Mouse (Mus musculus): ENCODE measurements at regions not wholly inside any gene's neighbourhood (a gene's known extent, or its start where the extent isn't known, plus 50 kb on each side); places are given as distances from the start of the nearest gene placed in this dataset.
A peak's percentile ranks its signal among the peaks of the same experiment; 100 is the strongest.

DNA sequence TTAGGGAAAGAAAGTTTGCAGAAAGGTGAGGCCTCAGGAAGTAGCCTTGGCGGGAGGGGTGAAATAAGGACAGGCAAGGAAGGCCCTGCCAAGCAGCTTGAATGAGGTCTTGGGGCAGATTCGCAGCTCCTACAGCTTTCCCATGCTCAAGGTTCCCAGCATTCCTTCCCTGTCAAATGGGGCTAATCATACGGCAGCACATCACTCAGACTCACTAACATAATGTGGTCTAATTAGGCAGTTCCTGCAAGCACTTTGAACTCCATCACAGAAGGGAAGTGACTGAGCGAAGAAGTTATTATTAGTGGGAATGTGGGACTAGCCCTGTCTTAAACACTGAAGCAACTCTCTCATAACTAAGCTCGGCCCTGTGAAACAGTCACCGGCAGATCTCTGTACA is 87.1 kb upstream of the Gm10260 start:
- DNase-seq (ENCODE audit: low read depth, low spot score): no peak

DNA sequence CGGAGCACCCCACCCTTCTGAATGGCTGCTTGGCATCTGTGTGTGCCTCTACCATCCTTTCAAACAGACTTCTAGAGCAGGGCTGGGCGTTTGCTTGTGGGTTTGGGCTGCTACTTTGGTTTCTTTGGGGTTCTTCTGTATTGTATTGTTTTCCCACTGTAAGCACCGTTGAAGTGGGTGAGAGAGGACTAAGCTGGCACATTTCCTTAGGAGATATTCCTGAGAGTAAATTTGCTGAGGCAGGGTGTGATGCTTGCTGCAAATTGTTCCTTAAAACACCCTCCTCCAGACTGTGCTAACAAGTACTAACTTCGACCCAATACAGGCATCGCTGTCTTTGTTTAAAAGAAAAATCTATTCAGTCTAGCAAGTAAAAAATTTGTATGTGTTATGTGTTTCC is 84.7 kb upstream of the Gm10260 start:
- no peak for DNase-seq (ENCODE audit: low read depth, low spot score)

DNA sequence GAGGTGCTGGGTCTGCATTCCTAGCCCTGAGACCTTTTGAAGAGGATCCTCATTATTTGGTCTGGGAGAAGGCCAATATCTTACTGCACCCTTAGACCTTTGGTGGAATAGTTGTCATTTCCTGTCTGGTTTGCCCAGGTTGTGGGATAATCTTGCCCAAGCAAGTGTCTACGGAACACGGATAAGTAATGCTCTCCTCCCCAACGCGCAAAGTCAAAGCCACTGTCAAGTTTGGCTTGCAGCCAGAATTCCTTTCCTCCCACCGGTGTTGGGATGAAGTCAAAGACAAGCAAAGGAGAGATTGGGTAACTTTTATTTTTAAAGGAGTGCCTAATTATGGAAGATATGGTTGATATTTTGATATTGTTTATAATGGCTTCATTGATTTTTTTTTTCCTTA is 82.4 kb upstream of the Gm10260 start:
- no peak for DNase-seq (ENCODE audit: low read depth, low spot score)

DNA sequence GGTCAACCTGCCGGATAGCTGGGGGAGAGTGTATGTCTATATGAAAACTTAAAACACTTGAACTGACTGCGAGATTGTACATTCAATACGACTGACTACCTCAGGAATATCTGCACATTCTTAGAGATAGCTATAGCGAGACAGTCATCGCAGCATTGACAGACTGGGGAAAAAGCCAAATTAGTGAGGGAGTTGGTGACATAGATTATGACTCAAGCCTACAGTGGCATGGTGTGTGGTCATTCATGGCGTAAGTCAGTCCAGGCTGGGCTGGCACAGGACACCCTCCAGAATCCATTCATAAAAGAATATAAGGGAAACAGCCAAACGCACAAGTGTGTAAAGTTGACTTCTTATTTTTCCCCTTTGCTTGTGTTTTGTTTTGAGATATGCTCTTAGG is 81.1 kb upstream of the Gm10260 start:
- DNase-seq (ENCODE audit: low read depth, low spot score): no peak

DNA sequence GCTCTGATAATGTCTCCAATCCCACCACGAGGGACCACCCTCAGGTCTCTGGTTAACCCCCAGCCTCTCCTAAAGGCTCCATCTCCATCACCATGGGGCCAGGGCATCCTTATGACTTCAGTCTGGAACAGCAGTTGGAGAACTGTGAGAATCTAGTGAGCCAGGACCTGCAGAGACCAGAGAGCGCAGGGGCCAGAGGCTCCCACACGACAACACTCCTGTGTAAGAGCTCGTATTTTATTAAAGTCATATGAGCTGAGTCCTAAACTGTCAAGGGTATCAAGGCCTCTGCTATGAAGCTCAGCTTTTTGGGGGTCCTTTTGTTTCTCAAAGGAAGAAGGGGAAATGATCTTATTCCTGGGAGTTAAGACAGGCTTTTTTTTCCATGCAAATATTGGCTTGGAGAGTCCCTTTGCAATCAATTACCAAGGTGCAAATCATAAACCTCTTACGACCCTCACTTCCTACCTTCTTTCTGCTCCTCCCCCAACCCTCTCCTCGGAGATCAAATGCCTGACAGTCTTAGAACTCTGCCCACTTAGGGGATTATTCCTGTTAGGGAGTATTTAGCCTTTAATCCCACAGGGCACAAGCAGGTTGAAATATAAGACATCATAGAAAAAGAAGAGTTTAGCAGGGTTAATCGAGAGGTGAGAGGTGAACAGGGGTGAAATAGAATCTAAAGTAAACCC is 79.3 kb upstream of the Gm10260 start:
- no peak for DNase-seq (ENCODE audit: low read depth, low spot score)

DNA sequence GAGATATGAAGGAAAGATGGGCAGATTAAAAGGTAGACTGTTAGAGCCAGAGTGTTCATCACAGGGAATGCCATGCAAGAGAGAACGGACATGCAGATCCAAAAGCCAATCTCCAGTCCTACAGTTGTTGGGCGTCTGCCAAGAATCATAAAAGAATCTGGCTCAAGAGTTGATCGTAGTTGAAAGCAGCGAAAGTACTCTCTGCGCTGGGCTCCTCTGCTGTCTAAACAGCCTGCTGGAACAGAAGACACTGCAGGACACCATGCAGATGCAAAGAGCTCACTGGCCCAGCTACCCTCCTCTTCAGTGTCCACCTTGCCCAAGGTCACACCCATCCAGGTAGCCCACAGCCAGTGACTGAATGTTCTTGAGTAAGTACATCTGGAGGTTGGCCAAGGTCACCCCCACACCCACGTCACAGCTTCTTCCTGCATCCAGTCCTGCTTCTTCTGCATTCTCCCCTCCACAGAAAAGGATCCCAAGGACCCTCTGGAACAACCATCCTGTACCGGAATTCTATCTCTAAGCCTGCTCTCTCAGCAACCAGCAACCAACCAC is 77.1 kb upstream of the Gm10260 start:
- DNase-seq (ENCODE audit: low read depth, low spot score): peak; percentile 35

DNA sequence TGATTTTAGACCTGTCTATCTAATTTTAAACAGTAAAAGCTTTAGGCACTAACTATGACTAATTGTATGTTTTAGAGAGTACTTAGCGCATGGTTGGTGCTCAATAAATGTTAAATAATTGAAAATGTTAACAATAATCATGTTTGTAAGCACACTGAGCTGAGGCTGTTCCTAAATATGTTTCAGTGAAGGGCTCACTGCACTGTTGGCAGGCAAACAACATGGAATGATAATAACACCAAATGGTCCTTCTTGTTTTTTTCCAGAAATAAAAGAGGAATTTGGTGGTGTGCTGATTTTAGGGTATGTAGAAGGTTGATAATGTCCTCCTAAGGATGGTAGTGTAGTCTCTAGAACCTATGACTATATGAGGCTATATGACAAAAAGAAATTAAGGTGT is 72.0 kb upstream of the Gm10260 start:
- DNase-seq (ENCODE audit: low read depth, low spot score): no peak

DNA sequence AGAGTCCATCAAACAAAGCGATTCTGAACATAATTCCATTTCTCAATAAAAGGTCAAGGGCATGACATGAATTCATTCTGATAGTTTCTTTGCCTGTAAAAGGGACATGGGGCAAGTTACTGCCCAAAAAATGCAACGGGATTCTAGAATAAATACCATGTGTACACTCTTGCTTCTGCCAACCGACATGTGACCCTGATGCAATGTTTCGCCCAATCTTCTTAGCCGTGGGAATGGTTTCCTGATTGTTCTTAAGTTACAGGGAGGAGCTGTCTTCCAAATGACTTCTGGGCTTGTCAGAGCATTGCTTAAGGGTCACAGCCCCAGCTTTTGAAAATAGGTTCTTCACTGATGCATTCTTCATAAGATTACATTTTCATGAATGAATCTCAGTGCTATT is 71.4 kb upstream of the Gm10260 start:
- no peak for DNase-seq (ENCODE audit: low read depth, low spot score)

DNA sequence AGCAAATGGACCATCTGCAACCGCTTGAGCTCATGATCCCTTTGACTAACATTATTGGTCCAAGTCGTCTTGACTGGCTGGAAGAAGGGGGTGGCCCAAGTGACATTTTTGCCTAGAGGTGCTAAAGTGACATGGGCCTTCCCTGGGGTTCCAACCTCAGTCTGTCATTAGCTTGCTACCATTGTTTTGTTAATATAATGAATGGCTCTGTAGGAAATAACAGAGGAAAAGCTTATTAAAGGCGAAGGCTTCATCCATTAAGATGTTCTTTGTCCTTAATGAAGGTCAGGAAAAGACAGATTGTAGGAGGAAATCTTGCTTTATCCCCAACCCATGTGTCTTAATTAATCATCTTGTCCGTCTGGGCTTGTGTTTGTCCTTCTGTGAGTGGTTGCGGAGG is 69.1 kb upstream of the Gm10260 start:
- DNase-seq (ENCODE audit: low read depth, low spot score): no peak

DNA sequence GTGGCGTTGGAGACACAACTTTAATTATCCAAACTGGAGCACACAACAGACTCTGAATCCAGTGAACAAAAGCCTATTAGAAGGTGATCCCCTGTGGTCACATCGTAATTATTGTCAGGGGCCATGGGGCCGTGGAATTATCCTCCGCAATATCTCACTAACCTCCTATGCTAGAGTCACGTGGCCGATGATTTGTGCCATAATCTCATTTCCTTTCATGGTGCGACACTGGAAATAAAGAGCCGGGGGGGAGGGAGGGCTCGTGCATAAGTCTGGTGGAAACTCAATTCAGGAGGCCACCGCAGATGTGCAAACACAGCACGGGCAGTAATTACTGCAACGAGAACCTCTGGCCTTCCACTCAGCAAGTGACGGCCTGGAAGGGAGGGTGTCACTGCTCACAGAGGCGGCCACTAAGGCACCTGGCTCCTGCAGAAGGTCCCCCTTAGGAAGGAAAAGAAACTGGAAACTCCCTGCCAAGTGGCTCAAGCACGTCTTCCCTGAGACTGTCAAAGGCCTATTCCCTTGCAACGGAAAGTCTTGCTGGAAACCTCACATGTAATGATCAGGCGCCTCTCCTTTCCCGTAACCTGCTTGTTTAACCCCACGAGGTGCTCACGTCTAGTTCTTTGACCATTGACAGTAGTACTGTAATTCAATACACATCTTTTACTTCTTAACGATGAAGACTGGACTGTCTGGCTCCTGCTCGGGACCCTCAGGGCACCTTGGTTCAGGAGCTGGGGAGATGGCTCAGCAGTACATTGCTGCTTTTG is 65.6 kb upstream of the Gm10260 start:
- no peak for DNase-seq (ENCODE audit: low read depth, low spot score)

DNA sequence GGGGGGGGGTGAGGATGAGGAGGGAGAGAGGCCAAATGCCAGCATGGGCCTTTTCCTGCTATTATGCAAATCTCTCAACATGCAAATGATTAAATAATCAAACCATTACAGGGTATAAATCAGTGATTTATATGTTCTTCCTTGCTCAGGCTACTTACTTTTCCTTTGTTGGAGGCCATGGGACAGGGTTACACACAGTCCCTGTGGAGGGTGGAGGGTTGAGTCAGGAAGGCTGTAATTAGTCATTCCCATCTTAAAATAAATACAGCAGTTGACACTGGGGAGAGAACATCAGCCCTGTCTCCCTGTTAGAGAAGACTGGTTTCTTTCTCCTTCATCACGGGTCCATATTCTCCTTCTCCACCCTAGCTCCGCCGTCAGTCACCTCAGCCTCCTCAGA is 64.9 kb upstream of the Gm10260 start:
- no peak for DNase-seq (ENCODE audit: low read depth, low spot score)

DNA sequence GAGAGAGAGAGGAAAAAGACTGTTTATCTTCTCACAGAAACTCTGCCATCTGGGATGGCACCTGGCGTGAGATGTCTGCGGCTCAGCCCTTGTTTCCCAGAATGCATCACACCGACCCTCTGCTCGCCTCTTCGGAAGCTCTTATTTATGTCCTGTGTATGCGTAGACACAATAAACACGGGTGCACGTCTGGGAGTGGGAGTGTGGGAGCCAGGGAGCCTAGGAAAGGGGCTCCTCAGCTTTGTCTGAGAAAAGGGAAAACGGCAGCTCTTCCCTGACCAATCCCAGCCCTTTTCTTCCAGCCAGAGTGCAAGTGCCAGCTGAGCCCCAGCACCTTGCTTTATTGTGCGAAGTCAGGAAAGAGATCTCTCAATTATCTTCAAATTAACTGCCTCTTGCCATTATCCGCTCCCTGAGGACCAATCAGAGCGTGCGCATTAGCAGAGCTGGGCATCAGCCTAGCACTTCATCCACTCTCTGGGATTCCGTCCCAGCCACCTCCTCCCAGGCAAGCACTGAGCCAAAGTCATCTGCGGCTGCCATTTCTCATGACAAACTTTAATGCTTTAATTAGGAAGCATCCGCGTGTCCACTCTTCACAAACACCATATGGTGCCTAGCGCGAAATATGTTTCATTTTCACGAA is 63.8 kb upstream of the Gm10260 start:
- DNase-seq (ENCODE audit: low read depth, low spot score): no peak

DNA sequence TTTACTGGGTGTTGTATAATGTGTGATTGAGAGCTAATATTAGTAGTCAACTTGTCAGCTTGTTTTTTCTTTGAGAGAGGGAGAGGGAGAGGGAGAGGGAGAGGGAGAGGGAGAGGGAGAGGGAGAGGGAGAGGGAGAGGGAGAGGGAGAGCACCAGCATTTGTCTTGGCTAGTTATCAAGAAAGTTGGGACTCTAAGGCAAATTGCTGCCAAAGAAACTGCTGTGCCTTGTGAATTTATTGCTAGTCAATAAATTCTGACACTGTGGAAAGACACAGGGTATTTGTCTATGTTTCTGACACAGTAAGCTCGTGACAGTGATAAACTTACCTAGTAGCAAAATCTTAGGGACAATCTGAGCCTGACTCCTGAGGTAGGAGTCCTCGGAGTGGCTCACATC is 61.2 kb upstream of the Gm10260 start:
- no peak for DNase-seq (ENCODE audit: low read depth, low spot score)

DNA sequence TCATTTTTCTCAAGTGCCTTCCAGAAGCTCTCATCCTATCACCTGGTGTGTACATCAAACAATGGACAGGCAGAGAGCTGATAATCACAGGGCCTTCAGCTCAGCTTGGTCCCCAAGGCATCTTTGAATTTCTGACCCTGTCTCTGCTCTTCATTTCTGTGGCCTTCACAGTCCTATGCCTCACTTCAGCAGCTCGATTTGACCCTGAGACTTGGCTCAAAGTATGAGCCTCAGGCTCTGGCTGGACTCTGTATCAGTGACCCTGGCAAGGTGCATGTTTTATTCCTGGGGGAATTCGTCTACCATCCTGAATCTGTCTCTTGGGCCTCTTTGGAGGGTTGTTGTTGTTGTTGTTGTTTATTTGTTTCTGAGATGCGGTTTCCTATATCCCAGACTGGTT is 60.6 kb upstream of the Gm10260 start:
- no peak for DNase-seq (ENCODE audit: low read depth, low spot score)

DNA sequence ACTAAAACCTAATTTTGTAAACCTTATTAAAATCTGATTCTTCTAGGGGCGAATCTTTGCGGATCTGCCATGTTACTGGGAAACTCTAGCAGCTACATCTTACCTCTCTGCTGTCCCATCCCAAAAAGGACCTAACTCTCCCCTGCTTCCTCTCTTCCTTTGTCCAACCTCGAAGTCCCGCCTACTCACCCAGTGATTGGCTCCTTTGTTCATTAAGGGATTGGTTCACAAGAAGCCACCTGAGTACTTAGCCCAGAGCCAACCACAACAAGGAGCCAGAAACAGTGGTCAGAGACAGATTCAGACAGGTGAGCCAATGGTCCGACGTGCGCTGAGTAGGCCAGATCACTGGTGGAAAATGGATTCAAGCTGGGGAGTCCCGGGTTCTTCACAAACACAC is 60.0 kb upstream of the Gm10260 start:
- no peak for DNase-seq (ENCODE audit: low read depth, low spot score)

DNA sequence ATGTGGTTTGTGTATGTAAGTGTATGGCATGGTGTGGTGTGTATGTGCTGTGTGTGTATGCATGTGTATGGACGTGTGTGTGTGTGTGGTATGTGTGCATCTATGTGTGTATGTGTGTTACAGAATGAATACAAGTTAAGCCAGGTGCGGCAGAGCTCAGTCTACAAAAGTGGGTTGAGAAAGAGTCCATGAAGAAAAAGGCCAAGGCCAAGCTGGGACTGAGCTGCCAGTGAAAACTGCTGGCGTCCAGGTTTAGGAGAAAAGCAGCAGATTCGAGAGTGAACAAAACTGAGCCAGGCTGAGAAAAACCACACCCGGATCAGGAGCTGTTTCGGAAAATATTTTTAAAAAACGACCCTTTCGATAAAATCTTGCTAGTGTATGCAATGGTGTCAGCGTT is 58.6 kb upstream of the Gm10260 start:
- DNase-seq (ENCODE audit: low read depth, low spot score): no peak

DNA sequence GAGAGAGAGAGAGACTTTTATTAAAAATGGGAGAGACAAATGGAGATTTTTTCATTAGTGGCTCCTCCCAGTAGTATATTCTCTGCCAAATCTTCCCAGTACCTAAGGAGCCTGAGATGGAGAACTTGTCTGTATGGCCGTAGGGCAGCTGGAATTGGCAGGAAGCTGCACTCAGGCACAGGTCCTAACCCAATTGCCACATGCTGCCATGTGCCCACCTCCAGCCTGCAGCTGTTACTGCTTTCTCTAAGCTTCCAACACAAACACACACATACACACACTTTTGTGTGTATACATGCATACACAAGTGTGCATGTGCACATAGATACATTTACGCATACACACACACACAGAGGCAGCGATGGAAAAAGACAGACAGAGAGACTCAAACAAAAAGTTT is 56.5 kb upstream of the Gm10260 start:
- DNase-seq (ENCODE audit: low read depth, low spot score): no peak
